Mouse (Mus musculus): Measurements from ENCODE around the gene Sgsm2.

- TF ChIP-seq CTCF (IDR thresholded peaks at IDR 0.05; ENCODE audit: low read depth) (no peak), EP300 (IDR thresholded peaks at IDR 0.05; ENCODE audit: low read depth) (no peak)
Observed at GRCm38 (mm10) chr11:74912492-74912891, 15.6 kb upstream of the Sgsm2 start.

All from liver, embryonic 14.5 days (tissue).